Mouse (Mus musculus) thymus, adult 18-20 months (tissue): ENCODE data around the gene Pde6c.

ENCODE experiments used
- DNase-seq, 2 experiments: peaks; one replicate each; pipeline ENCODE4 v3.0.0; 2022; ENCODE audit warnings: mixed read lengths in 2 of 2

Gene Pde6c

DNA sequence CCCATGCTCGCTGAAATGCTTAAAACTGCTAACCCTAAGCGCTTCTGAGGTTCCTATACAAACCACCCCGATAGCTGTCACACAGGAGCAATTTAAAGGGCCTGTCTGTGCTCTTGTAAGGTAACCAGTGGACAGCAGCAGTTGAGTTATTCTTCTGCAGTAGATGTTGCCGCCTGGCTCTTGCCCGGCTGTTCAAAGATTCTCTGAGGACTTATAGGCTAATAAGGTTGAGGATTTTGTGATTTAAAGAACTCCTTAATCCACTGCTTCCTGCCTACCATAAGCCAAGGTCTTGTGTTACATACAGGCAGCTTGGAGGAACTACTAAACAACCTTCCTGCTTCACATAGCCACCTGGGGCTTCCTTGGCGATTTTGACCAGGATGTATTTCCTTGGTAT is at the start of gene Pde6c:
Gene Pde6c, plus strand, starts transcription at position 301 of the 400 bp plus-strand sequence.
- DNase-seq, result no peak

DNA sequence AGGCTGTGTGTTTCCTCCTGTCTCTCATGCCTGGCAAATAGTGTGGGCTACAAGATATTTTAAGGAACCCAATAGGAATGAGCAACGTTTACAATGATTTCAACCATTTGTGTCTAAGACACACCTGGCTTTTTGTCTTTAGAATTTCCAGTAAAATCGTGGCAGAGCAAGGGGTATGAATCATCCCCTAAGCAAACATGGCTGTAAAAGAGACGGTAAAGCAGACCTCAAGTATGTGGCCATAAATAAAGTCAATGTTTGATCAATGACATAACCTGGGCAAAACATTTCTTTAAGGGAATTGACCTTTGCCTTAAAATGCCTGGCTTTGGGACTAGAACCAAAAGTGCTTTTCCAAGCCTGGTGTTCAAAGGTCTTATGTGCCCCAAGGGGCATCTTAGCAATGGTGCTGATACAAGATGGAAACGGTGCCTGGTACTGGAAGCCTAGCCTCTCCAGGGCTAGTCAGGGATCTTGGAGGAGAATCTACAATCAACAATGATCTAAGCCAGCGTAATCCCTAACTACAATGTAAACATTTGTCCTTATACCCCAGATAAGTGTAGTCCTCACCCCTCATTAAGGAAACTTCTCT is 49.6 kb upstream of the Pde6c start:
- no peak for DNase-seq

DNA sequence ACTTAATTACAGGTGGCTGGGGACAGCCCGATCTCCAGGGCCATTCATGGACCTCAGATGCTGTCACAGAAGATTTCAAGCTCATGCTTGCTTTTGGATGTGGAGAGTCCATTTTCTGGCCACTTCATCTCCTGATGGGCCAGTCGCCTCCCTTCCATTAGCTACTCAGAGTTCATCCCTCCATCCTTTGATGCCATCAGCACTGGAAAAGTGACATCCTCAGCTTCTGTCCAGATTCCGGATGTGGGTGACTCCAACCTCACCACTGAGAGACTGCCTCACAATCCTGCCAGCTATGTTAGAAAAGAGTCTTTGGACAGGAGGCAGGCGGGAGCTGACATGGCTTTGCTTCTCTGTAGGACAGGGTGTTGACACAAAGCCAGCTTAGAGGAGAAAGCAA is 46.7 kb upstream of the Pde6c start:
- no peak for DNase-seq

DNA sequence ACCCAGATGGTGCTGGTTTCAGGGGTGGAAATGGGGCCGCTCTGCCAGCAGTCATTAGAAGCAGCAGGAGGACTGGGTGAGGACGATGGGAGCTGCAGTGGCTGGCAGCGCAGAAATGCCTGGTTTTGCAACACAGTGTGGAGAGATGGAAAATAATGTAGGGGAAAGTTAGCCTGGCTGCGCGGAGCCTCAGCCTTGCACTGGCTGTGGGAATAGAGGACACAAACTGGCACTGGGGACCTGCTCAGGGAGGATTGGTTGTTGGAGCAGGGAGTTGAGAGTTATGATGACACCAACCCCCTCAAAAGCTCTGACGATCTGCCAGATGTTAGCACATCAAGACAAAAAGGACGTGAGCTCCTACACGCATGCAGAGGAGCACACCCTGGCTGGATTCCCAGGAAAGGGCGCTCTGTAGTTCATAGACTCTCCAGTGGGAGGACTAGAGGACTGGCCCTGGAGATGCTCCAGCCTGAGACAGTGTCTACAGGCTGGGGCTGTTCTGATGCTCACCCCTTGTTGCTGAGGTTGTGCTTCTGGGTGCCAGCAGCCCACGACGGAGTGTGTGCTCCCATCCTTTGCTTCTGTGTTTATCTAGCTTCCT is 45.5 kb upstream of the Pde6c start:
- DNase-seq, result no peak

DNA sequence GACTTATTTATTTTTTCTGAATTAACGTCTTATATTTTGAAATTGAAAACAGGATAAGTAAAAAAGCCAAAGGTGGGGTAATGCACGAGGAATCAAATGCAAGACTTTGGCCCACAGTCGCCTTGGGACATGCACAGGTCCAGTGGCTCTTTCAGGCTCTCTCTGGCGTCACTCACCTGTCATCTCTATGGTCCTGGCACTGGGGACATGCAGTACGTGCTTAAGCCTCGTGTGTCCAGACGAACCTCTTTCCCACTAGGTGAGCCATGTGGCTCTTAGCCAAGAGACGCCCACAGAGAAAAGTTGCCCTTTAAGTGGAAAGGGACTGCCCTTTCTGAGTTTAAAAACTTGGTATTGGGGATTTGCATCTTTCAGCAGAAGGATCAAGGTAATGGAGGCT is 43.2 kb upstream of the Pde6c start:
- no peak for DNase-seq

DNA sequence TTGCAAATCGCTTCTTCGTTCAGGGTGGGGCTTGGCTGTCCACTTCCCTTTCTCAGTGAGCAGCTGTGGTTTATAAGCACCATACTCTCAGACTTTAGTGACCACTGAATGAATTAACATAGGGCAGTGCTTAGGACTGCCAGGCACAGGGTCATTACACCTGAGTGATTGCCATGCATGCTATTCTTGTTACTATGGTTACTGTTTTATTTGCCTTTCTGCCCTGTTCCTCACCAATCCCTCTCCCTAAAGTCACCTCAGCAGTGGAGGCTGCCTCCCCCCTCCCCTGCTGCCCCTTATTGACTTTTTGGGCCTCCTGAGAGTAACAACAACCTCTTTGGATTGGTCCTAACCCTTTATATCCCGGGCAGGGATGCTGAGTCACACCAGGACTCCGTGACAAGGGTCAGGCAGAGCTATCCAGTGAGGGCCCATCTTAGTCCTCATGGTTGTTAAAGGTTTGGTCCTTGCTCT is 41.0 kb upstream of the Pde6c start:
- no peak for DNase-seq

DNA sequence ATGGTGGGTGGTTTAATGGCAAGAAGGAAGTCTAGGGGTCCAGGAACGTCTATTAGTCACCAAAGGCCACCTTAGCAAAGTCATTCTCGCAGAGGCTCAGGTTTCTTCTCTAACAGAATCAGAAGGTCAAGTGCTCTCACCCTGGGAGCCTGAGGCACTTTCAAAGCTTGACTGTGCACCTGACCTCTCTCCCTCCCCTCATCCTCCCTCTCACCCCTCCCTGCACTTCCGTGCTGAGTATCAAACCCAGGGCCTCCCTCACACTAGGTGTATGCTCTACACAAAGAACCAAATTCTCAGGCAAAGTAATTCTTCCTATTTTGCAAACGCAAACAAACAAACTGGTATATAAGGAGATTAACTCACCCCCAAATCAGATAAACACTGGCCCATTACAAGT is 36.4 kb upstream of the Pde6c start:
- DNase-seq, result no peak

DNA sequence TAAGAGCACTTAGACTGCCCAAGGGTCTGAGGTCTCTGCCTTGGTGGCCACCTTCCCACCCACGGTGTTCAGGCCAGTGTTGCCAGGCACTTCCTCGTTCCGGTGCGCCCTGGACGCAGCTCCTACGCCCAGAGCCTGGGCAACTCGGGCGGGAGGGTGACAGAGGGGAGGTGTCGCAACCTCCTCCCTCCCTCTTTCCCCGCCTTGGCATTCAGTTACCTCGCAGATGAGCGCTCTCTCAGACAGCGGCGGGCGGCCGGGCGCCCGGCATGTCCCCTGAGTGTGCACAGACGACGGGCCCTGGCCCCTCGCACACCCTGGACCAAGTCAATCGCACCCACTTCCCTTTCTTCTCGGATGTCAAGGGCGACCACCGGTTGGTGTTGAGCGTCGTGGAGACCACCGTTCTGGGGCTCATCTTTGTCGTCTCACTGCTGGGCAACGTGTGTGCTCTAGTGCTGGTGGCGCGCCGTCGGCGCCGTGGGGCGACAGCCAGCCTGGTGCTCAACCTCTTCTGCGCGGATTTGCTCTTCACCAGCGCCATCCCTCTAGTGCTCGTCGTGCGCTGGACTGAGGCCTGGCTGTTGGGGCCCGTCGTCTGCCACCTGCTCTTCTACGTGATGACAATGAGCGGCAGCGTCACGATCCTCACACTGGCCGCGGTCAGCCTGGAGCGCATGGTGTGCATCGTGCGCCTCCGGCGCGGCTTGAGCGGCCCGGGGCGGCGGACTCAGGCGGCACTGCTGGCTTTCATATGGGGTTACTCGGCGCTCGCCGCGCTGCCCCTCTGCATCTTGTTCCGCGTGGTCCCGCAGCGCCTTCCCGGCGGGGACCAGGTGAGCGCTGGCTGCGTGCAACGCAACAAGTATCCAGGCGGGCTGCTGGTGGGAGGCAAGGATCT is 35.5 kb upstream of the Pde6c start, which contains the start of gene Ffar4:
Gene Ffar4, plus strand, starts transcription at position 214 of the 901 bp plus-strand sequence.
- no peak for DNase-seq

DNA sequence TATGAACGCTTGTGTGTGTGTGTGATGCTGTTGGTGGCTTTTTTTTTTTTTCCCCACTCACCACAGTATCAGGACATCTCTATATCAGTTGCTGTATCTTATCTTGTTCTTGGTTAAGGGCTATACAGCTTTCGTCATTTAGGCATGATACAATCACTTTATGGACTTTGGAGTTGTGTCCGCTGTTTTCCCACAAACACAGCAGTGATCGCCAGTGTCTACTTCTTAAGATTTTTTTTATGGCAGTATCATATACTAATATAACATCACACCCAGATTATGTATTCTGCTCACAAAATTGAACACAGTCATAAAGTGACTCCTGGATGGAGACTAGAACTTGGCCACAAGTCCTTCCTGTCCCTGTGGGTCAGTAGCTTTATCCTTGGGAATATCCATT is 24.7 kb upstream of the Pde6c start:
- no peak for DNase-seq

DNA sequence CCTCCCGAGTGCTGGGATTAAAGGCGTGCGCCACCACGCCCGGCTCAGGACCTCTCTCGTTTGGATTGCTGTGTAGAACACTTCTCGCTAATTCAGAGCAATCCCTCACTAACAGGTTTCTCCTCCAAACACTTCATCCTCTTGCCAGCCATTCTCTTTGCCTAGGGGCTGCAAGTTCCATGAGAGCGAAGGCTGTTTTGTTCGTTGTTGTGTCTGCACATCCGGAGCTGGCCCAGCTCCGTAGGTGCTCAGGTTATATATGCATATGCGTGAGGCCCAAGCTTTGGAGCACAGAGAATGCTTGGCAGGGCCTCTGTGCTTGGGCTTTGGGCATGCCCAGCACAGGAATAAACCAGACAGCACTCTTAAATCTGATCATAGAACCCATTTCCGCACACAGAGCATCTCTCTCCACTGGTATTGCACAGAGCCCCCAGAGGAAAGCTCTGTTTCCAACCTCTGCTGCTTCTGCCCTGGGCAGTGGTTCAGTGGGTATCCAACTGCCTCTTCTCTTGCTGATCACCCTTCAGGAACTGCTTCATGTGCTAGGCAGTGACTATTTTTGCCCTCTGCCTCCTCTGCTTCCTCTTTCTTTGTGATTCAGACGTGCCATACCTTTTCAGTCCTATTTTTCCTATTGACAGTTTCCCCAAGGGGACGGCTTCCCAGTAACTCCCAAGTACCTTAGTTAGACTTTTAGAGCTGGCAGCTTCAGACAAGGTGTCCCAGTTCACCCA is 22.9 kb upstream of the Pde6c start:
- DNase-seq, result no peak

DNA sequence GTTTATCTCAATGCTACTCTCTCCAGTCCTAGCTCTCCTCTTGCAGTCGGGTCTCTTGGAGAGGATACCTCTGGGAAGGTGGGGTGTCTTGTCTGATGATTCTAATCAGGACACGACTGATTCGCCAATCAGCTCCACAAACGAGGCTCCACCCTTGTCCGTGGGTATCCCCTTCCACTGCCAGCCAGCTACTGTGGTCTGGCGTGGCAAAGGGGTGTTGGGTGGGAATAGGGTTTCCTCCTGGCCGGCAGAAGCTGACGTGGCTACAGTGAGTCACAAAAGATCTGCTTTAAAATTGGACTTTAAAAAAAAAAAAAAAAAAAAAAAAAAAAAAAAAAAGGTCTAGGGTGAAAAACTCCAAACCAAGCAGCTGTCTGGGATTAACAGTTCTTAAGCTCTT is 21.5 kb upstream of the Pde6c start:
- no peak for DNase-seq

DNA sequence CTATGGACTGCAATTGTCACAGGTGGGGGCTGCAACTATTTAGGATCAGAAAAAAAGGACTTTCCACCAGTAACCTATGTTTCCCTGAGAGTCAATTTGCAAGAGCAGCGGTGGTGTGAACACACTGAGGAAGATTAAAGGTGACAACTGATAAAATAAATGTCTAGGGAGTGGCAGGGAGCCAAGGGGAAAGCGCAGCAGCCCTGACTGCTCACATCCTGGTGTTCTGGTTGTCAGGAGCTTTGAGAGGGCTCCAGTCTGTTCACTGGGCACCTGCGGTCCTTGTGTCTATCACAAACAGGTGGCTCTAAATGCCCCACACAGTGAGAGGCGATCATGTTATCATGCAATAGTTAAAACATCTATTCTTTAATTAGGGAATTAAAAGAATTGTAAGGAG is 20.0 kb upstream of the Pde6c start:
- no peak for DNase-seq

DNA sequence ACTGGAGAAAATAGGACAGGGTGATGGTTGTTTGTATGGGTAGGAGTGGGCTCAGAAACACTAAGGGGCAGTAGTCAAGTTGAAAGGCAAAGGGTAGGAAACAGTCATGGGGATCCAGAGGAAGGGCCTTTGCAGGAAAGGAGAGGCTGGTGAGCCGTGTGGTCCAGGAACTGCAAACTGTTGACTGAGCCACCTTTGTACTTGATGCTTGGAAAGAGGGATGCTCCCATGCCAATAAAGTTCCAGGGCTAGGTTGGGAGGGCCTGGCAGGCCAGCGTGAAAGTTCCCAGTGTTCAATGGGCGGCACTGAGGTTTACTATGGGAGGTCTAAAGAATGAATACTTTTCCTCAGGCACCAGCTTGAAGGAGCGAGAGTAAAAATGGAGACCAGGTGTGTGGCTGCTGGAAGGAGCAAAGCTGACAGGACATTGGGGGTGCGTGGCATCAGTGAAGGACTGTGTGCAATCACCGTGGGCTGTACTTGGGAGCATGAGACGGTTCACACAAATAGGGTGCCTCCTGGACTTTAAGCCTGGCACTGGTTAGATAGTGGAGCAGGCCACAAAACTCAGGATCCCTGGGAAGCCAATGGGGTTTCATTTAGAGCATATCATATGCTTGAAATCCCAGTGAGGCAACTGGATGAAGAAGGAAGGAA is 17.6 kb upstream of the Pde6c start:
- DNase-seq, result no peak

DNA sequence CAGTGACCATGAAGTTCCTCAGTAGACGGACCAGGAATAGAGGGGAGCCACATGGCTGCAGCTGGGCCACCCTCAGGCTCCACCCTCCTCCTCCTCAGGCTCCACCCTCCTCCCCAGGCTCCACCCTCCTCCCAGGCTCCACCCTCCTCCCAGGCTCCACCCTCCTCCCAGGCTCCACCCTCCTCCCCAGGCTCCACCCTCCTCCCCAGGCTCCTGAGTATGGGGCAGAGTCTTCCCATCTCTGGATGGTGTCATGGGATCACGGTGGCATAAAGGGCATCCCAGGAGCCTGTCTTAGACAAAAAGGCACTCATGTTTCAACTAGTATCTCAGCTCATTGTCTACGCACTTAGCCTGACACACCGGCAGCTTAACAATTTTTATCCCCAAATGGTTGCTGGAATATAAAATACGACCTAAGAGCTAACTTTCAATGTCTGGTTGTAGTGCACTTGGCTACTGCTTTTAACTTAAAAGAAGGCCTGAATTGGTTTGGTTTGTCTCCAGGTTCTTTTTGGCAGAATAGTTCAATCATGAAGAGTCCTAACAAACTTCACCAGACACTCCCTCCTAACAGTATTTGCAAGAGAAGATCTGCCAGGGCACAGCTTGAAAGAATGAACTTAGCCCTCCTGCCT is 12.3 kb upstream of the Pde6c start:
- no peak for DNase-seq

DNA sequence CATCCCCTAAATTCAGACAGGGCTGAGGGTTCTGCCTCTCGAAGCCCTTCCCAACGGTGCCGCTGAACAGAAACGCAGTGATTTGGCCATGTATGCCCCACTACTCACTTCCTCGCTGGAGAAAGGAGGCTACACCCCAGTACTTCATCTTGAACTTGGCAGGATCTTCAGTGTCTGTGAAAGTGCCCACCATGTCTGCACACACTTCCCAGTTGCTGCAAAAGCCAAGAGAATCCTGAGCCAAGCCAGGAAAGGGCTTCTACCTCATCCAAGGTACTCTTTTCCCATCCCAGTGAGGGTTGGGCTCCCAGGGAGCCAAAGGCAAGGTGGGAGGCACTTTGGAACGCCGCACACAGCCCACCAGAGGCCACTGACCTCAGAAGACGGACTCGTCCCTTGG is 8.7 kb upstream of the Pde6c start:
- no peak for DNase-seq

DNA sequence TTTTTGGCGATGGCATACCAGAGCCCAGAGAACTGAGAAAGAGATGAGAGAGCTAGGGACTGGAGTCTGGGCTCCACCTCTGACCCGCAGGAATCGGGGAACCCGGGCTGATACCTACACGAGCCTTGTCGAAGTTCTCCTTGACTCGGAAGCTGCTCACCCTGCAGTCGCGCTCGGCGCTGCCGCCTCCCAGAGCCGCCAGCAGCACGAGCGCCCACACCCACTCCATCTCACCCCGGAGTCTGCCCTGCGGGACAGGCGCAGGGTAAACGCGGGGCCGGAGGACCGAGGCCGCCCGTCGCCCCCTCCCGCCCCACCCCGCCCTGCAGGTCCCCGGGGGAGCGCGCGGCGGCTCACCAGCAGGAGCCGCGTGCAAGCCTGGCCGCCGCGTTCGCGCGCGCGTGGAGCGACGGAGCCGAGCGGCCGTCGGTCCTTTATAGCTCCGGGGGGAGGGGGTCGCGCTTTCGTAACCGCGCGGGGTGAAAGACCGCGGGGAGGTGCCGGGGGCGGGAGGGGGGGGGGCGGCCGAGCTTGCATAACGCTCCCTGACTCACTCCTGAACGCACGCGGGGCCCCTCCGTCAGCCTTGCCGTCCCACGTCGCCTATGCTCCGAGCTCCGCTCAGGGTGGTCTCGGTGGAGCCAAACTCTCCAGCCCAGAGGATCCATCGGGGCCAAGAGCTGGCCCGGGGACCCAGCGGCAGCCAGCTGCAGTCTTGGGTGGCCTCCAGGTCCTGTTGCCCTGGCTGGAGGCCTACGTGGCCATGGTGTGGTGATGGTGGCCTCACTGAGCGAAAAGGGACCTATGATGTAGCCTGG is 8.0 kb upstream of the Pde6c start:
- DNase-seq, result no peak

DNA sequence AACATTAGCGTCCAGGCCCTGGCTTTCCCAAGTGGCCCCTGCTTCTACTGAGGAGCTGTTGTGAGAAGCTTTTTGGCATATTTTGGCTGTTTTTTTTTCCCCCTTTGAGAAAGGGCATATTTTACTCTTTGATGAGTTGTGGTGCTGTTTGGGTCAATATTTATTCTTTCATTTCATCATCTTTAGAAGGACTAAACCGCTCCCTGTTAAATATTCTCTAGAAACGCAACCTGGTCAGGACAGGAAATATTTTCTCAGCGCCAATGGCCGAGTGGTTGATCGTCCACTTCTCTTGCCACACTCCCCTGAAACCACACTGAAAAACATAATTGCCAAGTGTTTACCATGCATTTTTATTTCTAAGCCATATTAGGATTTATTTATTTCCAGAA is 7.4 kb upstream of the Pde6c start, which contains the start of gene Rbp4:
Gene Rbp4, minus strand, starts transcription at position 63 of the 392 bp plus-strand sequence.
- DNase-seq, result no peak

DNA sequence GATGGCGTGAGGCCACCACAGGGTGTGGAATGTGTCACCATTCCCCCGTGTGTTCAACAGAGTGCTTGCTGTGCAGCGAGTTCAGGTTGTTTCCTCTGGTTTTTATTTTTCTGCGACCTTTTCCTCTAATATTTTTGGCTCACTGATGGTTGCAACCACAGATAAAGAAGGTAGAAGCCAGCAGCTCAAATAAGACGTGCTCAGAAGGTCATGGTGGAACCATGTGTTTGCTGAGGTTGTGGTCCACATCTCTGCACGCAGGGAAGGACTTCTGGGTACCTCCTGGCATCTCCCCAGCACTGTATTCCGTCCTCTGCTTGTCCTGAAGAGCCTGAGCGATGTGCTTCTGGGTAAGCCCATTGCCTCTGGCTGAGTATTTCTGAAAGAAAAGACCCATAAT is 5.9 kb upstream of the Pde6c start:
- no peak for DNase-seq

DNA sequence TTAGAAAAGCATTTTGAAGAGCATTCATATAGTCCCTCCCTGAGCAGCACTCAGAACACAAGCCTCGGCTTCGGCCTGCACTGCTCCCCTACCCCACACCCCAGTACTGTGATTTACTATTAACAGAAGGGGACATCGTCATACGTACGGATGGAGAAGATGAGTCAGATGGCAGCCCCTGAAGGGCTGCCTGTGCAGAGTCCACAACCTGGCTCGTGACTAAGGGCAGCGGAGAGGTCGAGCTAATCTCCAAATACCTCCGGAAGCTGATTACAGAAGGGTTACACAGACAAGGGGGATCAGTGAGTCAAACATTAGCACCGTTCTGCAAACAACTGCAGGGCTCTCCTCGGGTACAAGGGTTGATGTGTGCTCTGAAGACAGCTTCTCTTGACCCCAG is 1.4 kb downstream of the Pde6c start:
- no peak for DNase-seq

DNA sequence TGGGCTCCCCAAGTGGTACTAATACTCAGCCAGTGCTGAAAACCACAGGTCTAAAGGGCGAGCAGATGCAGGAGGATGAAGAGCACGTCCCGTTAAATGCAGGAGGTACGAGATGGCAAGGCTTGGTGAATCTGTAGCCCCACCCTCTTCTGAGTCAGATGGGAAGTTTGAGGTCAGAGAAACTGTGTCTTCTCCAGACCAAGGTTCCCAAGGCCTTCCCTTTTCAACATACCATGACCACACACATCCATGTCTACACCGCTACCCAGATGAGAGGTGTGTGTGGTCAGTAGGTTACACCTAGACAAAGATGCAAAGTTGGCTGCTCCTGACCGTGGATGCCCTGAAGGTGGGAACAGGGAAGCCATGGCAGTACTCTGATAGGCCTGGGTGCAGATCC is 2.2 kb downstream of the Pde6c start:
- DNase-seq, result no peak
